Mouse (Mus musculus): ENCODE data around the gene Ttc34. TPM values are rescaled to one million over a fixed set of nuclear protein-coding genes. Genes with fewer than 3 reads are reported as not detected.
A peak's percentile ranks its signal among the peaks of the same experiment; 100 is the strongest.

Ttc34 gene
- polyA plus RNA-seq, 1 experiment from 2014 or later: 0.49 TPM

GRCm38 (mm10) chr4:154857366-154858240 is 20.3 kb downstream of the Ttc34 start:
- Histone ChIP-seq H3K27me3 (peaks cover 49% of the 10 kb centered on the region), H3K4me3 (no peak overlapping the region), H3K27ac (no peak overlapping the region), H3K4me2 (no peak overlapping the region), H3K9ac (no peak overlapping the region), H3K36me3 (no peaks in the 10 kb centered on the region), H3K4me1 (peaks cover 14% of the 10 kb centered on the region), H3K9me3 (no peaks in the 10 kb centered on the region)
- ATAC-seq (ENCODE audit: insufficient number of reproducible peaks, insufficient read depth, low FRiP score, low TSS enrichment, low read depth): no peak
- WGBS: 74% methylated on average over 10 of the region's 10 CpGs

- ATAC-seq (ENCODE audit: insufficient number of reproducible peaks, insufficient read depth, low FRiP score, low TSS enrichment, low read depth): no peak
- Histone ChIP-seq H3K4me1 (peaks cover 14% of the 10 kb centered on the region), H3K36me3 (no peaks in the 10 kb centered on the region), H3K27me3 (peaks cover 44% of the 10 kb centered on the region), H3K9me3 (no peaks in the 10 kb centered on the region), H3K27ac (no peak overlapping the region), H3K4me3 (no peak overlapping the region), H3K4me2 (no peak overlapping the region), H3K9ac (no peak overlapping the region)
- 82% methylated on average over 3 of the region's 3 CpGs for WGBS
These were observed 21.3 kb downstream of the Ttc34 start for GRCm38 (mm10) chr4:154858601-154859000.

- WGBS: 78% methylated on average over 5 of the region's 5 CpGs
- H3K36me3 ChIP-seq: no peaks in the 10 kb centered on the region
- H3K4me1 ChIP-seq: peaks cover 14% of the 10 kb centered on the region
- H3K27me3 ChIP-seq: peaks cover 12% of the 10 kb centered on the region
- ATAC-seq (ENCODE audit: insufficient number of reproducible peaks, insufficient read depth, low FRiP score, low TSS enrichment, low read depth): no peak
- no peak overlapping the region for H3K9ac ChIP-seq
- H3K27ac ChIP-seq: no peak overlapping the region
- H3K4me2 ChIP-seq: no peak overlapping the region
- H3K9me3 ChIP-seq: no peaks in the 10 kb centered on the region
- H3K4me3 ChIP-seq: no peak overlapping the region
These were observed 24.7 kb downstream of the Ttc34 start for GRCm38 (mm10) chr4:154861967-154862366.

GRCm38 (mm10) chr4:154863436-154863935 is 26.2 kb downstream of the Ttc34 start:
- H3K9me3 ChIP-seq: no peaks in the 10 kb centered on the region
- peaks cover 18% of the 10 kb centered on the region for H3K4me1 ChIP-seq
- WGBS: 85% methylated on average over 3 of the region's 3 CpGs
- no peaks in the 10 kb centered on the region for H3K36me3 ChIP-seq
- H3K27ac ChIP-seq: no peak overlapping the region; the same call in 1 of the 2 replicates
- ATAC-seq (ENCODE audit: insufficient number of reproducible peaks, insufficient read depth, low FRiP score, low TSS enrichment, low read depth): no peak
- H3K9ac ChIP-seq: no peak overlapping the region
- H3K4me3 ChIP-seq: no peak overlapping the region
- H3K27me3 ChIP-seq: peaks cover 9% of the 10 kb centered on the region
- H3K4me2 ChIP-seq: no peak overlapping the region

- peak overlapping the region; percentile 90 for H3K27ac ChIP-seq
- under 1% methylated on average over 18 of the region's 18 CpGs for WGBS
- ATAC-seq (ENCODE audit: insufficient number of reproducible peaks, insufficient read depth, low FRiP score, low TSS enrichment, low read depth): peak; percentile 80
These were observed 27.1 kb downstream of the Ttc34 start for GRCm38 (mm10) chr4:154864271-154864771.

GRCm38 (mm10) chr4:154864961-154865760 is 27.9 kb downstream of the Ttc34 start:
- Histone ChIP-seq H3K4me2 (peak overlapping the region; percentile 65), H3K9ac (peak overlapping the region; percentile 68), H3K27ac (peak overlapping the region; percentile 90), H3K4me1 (peaks cover 18% of the 10 kb centered on the region), H3K9me3 (no peaks in the 10 kb centered on the region), H3K36me3 (no peaks in the 10 kb centered on the region), H3K27me3 (peaks cover 4% of the 10 kb centered on the region; the same call in 1 of the 2 replicates), H3K4me3 (no peak overlapping the region; the same call in 1 of the 2 replicates)
- ATAC-seq (ENCODE audit: insufficient number of reproducible peaks, insufficient read depth, low FRiP score, low TSS enrichment, low read depth): no peak
- 78% methylated on average over 18 of the region's 18 CpGs for WGBS

More at GRCm38 (mm10) chr4:154864271-154864771, 27.1 kb downstream of the Ttc34 start:
- H3K9ac ChIP-seq: peak overlapping the region; percentile 68
- H3K36me3 ChIP-seq: no peaks in the 10 kb centered on the region
- no peaks in the 10 kb centered on the region for H3K9me3 ChIP-seq
- peak overlapping the region; percentile 65 for H3K4me2 ChIP-seq
- H3K27me3 ChIP-seq: peaks cover 4% of the 10 kb centered on the region; the same call in 1 of the 2 replicates
- H3K4me3 ChIP-seq: peak overlapping the region; percentile 41
- peaks cover 18% of the 10 kb centered on the region for H3K4me1 ChIP-seq

GRCm38 (mm10) chr4:154866391-154866790 is 29.1 kb downstream of the Ttc34 start:
- no peak for ATAC-seq (ENCODE audit: insufficient number of reproducible peaks, insufficient read depth, low FRiP score, low TSS enrichment, low read depth)
- Histone ChIP-seq H3K36me3 (no peaks in the 10 kb centered on the region), H3K4me1 (peaks cover 19% of the 10 kb centered on the region), H3K4me3 (no peak overlapping the region), H3K27me3 (0 out of 2 replicates have a peak, but pooled peaks cover 2% of the 10 kb centered on the region), H3K9ac (no peak overlapping the region), H3K9me3 (no peaks in the 10 kb centered on the region), H3K4me2 (no peak overlapping the region), H3K27ac (no peak overlapping the region)
- WGBS: 90% methylated on average over 5 of the region's 5 CpGs

GRCm38 (mm10) chr4:154867257-154867656 is 30.0 kb downstream of the Ttc34 start:
- Histone ChIP-seq H3K4me1 (peaks cover 26% of the 10 kb centered on the region), H3K36me3 (no peaks in the 10 kb centered on the region), H3K9me3 (no peaks in the 10 kb centered on the region), H3K9ac (no peak overlapping the region), H3K27me3 (peaks cover 9% of the 10 kb centered on the region; the same call in 1 of the 2 replicates), H3K27ac (no peak overlapping the region), H3K4me3 (no peak overlapping the region), H3K4me2 (no peak overlapping the region)
- no peak for ATAC-seq (ENCODE audit: insufficient number of reproducible peaks, insufficient read depth, low FRiP score, low TSS enrichment, low read depth)
- 84% methylated on average over 6 of the region's 6 CpGs for WGBS

GRCm38 (mm10) chr4:154869440-154869839 is 32.2 kb downstream of the Ttc34 start, which contains the start of gene Mmel1:
Gene Mmel1 (plus strand): TSS chr4:154869585.
- Histone ChIP-seq H3K9me3 (no peaks in the 10 kb centered on the region), H3K4me3 (no peak within 1 kb of the TSS), H3K9ac (no peak within 1 kb of the TSS), H3K27me3 (peaks cover 9% of the 10 kb centered on the region; the same call in 1 of the 2 replicates), H3K4me1 (peaks cover 22% of the 10 kb centered on the region), H3K4me2 (no peak within 1 kb of the TSS), H3K27ac (no peak within 1 kb of the TSS), H3K36me3 (no peaks in the 10 kb centered on the region)
- WGBS: 85% methylated on average over 7 of the region's 7 CpGs
- no peak for ATAC-seq (ENCODE audit: insufficient number of reproducible peaks, insufficient read depth, low FRiP score, low TSS enrichment, low read depth)

- Histone ChIP-seq H3K9ac (no peak overlapping the region), H3K36me3 (no peaks in the 10 kb centered on the region), H3K4me2 (no peak overlapping the region), H3K27me3 (peaks cover 9% of the 10 kb centered on the region; the same call in 1 of the 2 replicates), H3K9me3 (no peaks in the 10 kb centered on the region), H3K4me3 (no peak overlapping the region), H3K27ac (no peak overlapping the region), H3K4me1 (peaks cover 12% of the 10 kb centered on the region)
- no peak for ATAC-seq (ENCODE audit: insufficient number of reproducible peaks, insufficient read depth, low FRiP score, low TSS enrichment, low read depth)
- 74% methylated on average over 4 of the region's 4 CpGs for WGBS
These were observed 33.5 kb downstream of the Ttc34 start for GRCm38 (mm10) chr4:154870721-154871120.

GRCm38 (mm10) chr4:154871757-154872251 is 34.5 kb downstream of the Ttc34 start:
- Histone ChIP-seq H3K4me1 (peaks cover 12% of the 10 kb centered on the region), H3K4me2 (peak overlapping the region; percentile 54), H3K4me3 (peak overlapping the region; percentile 32), H3K27me3 (peaks cover 12% of the 10 kb centered on the region; the same call in 1 of the 2 replicates), H3K9ac (peak overlapping the region; percentile 62), H3K36me3 (no peaks in the 10 kb centered on the region), H3K27ac (no peak overlapping the region), H3K9me3 (no peaks in the 10 kb centered on the region)
- 4% methylated on average over 13 of the region's 13 CpGs for WGBS
- ATAC-seq (ENCODE audit: insufficient number of reproducible peaks, insufficient read depth, low FRiP score, low TSS enrichment, low read depth): peak; percentile 79; the same call in 1 of the 2 replicates
